Mouse (Mus musculus): ENCODE measurements around the gene Zfp317. TPM values are rescaled to one million over a fixed set of nuclear protein-coding genes. Genes with fewer than 3 reads are reported as not detected.
A peak's percentile ranks its signal among the peaks of the same experiment; 100 is the strongest.
"Not testable (repeated sequence)": the region's sequence is repeated elsewhere in the genome, so short reads cannot be mapped to it uniquely, and the experiment has no call there.

The Zfp317 gene
- total RNA-seq (2021), result 10 to 100 TPM; 14.7 to 17.0 TPM

GRCm38 (mm10) chr9:19621843-19622822, at the start of gene Zfp317:
TSS of gene Zfp317 (plus strand) at chr9:19622102.
- DNase-seq, result peak; percentile 86

GRCm38 (mm10) chr9:19582317-19582716, 39.6 kb upstream of the Zfp317 start, which contains the start of gene Olfr855:
TSS of gene Olfr855 (plus strand) at chr9:19582617.
- no peak for DNase-seq

GRCm38 (mm10) chr9:19621297-19621696, 605 bp upstream of the Zfp317 start:
- DNase-seq, result no peak

GRCm38 (mm10) chr9:19629574-19629973, 7.7 kb downstream of the Zfp317 start:
- DNase-seq, result no peak

GRCm38 (mm10) chr9:19645193-19645592, 23.3 kb downstream of the Zfp317 start:
- DNase-seq, result no peak

GRCm38 (mm10) chr9:19690281-19690680, 68.4 kb downstream of the Zfp317 start:
- DNase-seq, result no peak

- no peak for DNase-seq
Observed at GRCm38 (mm10) chr9:19691426-19691825, 69.5 kb downstream of the Zfp317 start.

- no peak for DNase-seq
Observed at GRCm38 (mm10) chr9:19692430-19692829, 70.5 kb downstream of the Zfp317 start.

GRCm38 (mm10) chr9:19694285-19694684, 72.4 kb downstream of the Zfp317 start:
- DNase-seq, result not testable (repeated sequence)

- not testable (repeated sequence) for DNase-seq
Observed at GRCm38 (mm10) chr9:19694898-19695379, 73.0 kb downstream of the Zfp317 start.

Other genes starting within 250 kb of the Zfp317 start
- gene Olfr847, start 243.4 kb upstream of the Zfp317 start, total RNA-seq (2021), result not detected
- gene Olfr849, start 181.8 kb upstream of the Zfp317 start, total RNA-seq (2021), result not detected
- not detected for gene Olfr850, start 143.9 kb upstream of the Zfp317 start, total RNA-seq (2021)
- gene Olfr851, start 128.8 kb upstream of the Zfp317 start, total RNA-seq (2021), result not detected
- gene Olfr853, start 81.0 kb upstream of the Zfp317 start, total RNA-seq (2021), result not detected
- not detected for gene Olfr854, start 54.7 kb upstream of the Zfp317 start, total RNA-seq (2021)
- gene Olfr855, start 39.5 kb upstream of the Zfp317 start, total RNA-seq (2021), result not detected
- gene Olfr857, start 87.3 kb downstream of the Zfp317 start, total RNA-seq (2021), result not detected
- gene Olfr58, start 158.2 kb downstream of the Zfp317 start, total RNA-seq (2021), result not detected
- not detected for gene Olfr859, start 182.8 kb downstream of the Zfp317 start, total RNA-seq (2021)
- not detected for gene Olfr860, start 227.6 kb downstream of the Zfp317 start, total RNA-seq (2021)